Mouse (Mus musculus) kidney, postnatal 36 days (tissue): Measurements from ENCODE around the gene 1190005I06Rik.

Experiments
- DNase-seq, 2 experiments: peaks; one replicate each; pipeline ENCODE4 v3.0.0; 2021 to 2022; ENCODE audit warnings: mixed read lengths in 2 of 2

The 1190005I06Rik gene

DNA sequence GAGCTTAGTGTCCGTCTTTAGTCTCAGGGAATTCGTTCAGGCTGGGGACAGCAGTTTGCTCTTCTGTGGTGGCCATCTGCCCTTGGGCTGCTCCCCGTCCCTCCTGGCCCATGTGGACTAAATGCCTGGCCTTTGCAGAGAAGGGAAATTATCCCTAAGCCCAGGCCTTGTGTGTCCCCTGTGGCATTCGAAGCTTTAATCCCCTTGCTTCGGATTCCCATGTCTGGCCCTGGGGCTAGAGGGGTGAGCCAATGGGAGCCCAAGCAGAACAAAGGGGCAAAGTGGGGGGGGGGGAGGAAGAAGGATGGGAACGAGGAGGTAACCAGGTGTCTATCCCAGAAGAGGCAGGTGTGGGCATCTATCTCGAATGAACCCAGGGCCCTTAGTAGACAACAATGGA, at the start of gene 1190005I06Rik:
Gene 1190005I06Rik (minus strand): TSS at position 101 of the 400 bp plus-strand sequence.
- DNase-seq, result no peak

DNA sequence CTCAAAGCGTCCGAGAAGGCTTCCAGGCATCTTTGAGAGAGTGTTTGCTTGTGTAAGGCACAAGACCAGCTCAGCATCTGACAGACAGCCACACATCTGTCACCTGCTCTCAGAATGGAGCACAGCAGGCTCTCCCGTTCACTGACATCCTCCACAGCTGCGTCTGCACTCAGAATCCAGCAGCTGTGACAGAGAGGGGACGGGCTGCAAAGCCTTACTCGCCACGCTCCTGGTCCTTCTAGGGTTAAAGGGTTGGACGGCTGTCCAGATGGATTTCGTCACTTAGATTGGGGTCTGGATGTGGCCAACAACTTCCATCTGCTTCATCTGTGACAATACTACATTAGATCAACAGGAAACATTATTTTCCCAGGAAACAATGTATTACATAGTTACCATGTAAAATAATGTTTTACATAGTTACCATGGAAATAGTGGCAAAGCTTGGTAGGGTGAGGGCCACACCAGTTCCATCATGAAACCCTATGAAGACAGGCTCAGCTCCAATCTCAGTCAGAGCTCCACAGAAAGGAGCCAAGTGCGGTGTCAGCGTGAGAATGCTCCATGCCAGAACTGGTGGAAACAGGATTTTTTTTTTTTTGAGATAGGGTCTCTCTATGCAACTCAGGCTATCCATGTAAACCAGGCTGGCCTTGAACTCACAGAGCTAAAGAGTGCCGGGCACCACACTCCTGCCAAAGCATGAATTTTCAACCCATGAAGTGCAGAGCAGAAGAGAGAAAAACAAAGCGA, 49.1 kb upstream of the 1190005I06Rik start:
- DNase-seq, result no peak

DNA sequence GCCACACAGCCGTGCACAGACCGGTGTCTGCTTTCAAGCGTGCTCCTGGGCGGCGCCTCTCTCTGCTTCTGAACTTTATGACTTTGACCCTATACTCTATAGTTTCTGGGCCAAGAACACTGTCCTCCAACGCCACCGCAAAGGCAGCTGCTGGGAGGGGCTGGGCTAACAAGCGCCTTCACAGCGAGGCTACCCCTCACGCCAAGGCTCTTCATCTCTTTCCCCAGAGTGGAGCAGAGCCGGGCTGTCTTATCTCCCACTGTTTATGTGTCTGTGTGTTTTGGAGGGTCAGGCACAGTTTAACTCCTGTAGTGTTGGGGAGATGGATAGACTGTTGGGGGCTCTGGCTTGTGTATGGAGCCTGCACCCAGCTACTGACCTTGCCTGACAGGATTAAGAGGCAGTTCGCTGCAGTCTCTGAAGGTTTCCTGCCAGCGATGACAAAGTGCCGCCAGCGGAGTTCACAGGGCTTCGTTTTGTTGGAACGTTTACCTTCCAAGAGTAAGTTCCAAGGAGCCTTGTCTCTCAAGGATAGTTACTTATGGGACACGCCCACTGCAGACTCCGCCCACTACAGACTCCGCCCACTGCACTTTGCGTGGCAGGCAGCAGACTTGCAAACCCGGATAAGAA, 46.5 kb upstream of the 1190005I06Rik start:
- peak; percentile 55 to 74 for DNase-seq

DNA sequence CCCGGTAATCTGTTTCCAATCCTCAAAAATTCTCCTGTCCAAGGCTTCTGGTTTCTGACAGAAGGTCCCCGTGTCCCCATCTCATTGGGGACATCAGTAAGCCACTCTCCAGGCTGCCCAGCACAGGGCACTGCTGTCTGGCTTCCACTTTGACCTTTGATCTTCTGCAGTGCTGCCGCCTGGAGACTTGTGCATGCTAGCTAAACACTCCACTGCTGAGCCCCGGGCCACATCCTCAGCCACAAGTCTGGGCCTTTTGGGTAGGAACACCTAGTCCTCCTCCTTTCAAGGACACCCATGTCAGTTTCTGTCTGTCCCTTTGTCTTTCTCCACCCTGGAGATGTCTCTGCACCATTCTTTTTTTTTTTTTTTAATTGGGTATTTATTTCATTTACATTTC, 45.5 kb upstream of the 1190005I06Rik start:
- peak in 1 of 2 experiments; percentile 29 for DNase-seq

DNA sequence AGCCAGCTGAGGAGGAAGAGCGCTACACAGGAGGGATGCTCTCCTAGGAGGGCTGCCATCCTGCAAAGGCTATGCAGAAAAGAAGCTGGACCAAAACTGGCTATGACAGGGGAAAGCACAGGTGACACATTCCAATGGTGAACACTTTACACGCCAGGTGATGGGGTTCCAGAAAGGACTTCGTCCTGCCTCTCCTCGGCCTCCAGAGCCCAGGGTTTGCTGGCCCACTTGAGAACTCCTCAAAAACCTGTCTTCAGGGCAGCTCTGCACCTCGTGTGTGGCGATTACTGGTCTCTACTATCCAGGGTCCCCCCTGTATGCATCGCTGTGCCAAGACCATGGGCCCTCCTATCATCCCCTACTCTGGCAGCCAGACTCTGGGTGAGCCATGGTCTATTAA, 41.1 kb upstream of the 1190005I06Rik start:
- no peak for DNase-seq

DNA sequence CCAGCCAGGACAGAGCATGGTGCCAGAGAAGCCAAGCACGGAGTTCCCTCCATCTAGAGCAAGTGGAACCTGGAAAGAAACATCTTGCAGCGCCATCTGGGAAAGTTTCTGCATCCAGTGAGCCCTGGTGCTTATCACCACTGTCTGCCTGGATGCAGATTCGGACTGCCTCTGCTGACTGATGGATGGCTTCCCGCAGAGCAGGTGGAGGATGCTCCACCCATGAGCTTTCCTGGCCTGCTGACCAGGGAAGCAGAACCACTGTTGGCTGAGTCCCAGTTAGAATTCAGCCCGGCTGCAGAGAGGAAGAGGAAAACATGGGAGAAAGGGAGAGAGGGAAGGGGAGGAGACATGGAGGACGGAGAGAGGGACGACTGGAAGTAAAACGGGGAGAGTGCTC, 40.4 kb upstream of the 1190005I06Rik start:
- DNase-seq, result peak; percentile 69 to 73

DNA sequence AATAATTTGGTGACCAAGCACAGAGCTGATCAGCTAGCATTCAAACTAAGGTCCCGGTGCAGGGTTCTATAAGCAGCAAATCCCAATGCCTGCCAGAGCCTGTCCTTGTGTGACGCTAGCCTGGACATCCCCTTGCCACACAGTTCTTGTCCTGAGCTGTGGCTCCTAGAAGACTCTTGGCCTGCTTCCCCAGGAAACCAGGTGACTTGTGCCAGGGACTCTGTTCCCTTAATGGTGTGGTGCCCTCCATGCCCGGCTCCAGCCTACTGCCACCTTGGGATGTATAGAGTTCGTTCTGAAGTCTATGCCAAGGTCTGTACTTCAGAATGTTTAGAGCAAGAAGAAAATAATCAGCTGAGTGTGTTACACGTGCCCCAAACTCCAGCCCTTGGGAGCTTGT, 39.1 kb upstream of the 1190005I06Rik start:
- DNase-seq, result no peak

GRCm38 (mm10) chr8:120686051-120686450, 38.6 kb upstream of the 1190005I06Rik start:
- DNase-seq, result no peak

DNA sequence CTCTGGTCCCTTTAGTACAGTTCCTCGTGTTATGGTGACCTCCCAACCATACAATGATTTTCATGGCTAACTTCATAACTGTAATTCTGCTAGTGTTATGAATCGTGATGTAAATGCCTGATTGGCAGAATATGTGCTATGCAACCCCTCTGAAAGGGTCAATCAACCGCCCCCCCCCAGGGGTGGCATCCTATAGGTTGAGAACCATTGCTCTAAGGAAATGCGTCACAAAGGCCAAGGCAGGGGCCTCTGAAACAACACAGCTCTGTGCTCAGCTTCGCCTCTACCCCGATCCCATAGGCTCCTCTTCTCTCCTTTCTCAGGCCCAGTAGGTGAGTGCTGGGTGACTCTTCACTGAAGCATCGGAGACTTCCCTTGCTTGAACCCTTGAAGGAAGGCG, 38.2 kb upstream of the 1190005I06Rik start:
- no peak for DNase-seq

GRCm38 (mm10) chr8:120685097-120685496, 37.7 kb upstream of the 1190005I06Rik start:
- DNase-seq, result no peak

DNA sequence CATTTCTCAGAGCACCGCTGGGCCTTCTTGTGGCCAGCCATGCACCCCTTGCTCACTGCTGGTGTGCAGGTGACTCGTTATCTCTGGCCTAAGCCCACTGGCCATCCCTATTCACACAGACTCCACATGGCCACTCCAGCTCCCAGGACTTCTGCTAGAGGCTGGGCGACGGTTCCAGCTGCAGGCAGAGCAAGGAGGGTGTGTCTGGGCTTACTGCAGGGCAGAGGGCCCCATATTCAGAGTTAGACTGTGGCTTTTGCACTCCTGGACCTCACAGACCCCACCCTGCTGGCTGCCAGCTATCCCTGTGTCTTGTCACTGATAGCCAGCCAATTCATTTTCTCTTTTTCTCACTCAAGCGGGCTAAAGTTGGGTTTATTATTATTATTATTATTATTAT, 36.6 kb upstream of the 1190005I06Rik start:
- DNase-seq, result no peak

GRCm38 (mm10) chr8:120683602-120684001, 36.2 kb upstream of the 1190005I06Rik start:
- DNase-seq, result peak; percentile 79 to 92

- no peak for DNase-seq
Observed at GRCm38 (mm10) chr8:120681113-120681512, 33.7 kb upstream of the 1190005I06Rik start.

- peak in 1 of 2 experiments; percentile 82 for DNase-seq
Observed at GRCm38 (mm10) chr8:120680405-120680804, 33.0 kb upstream of the 1190005I06Rik start.

DNA sequence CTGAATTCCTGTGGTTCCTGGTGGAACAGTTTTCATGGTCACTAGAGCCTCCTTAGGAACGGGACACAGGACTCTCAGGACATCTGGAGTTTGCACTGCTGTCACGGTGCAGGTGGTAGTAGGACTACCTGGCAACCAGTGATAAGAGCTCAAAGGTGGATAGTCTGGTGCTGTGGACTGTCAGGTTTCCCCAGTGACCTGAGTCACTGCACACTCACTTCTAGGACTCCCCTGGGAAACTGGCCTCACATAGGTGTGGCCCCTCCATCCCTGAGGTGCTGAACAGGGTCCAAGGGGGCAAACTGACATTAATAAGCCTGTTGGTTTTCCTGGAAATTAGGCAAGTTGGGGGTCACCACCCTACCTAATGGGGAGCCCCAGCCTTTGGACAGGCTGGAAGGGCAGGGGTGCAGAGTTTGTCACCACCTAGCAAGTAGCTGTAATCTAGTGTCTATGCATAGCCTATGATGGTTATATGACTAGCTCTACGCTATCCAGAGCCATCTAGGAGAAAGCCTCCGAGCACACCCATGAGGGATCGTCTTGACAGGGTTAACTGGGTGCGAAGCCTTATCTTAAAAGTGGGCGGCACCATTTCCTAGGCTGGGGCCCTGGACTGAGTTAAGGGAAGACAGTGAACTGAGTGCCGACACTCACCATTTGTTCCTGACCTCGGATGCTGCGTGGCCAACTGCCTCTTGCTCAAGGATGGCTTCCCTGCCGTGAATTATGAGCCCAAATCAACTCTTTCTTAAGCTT, 32.4 kb upstream of the 1190005I06Rik start:
- DNase-seq, result no peak

GRCm38 (mm10) chr8:120678447-120678846, 31.0 kb upstream of the 1190005I06Rik start:
- peak; percentile 81 to 93 for DNase-seq

GRCm38 (mm10) chr8:120675718-120676117, 28.3 kb upstream of the 1190005I06Rik start:
- DNase-seq, result peak in 1 of 2 experiments; percentile 26

GRCm38 (mm10) chr8:120673298-120673697, 25.9 kb upstream of the 1190005I06Rik start:
- no peak for DNase-seq

- DNase-seq, result no peak
Observed at GRCm38 (mm10) chr8:120672626-120673229, 25.3 kb upstream of the 1190005I06Rik start.

DNA sequence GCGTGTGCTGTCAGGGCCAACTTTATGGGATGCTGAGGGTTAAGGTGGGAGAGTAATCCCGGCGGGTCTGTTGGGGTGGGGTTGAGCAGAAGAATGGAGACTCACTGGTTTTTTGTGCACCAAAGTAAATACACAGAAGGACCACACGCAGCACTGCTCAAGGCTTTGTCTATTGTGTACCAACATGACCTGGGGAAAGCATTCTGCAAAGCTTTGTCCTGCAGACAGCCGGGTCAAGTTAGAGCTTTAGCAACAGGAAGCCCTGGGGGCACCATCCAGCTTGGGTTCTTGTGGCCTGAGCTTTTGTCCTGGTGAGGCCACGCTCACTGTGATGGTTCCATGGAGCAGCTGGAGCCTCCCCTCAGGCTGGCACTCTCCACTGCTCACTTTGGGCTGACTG, 24.3 kb upstream of the 1190005I06Rik start:
- DNase-seq, result no peak

DNA sequence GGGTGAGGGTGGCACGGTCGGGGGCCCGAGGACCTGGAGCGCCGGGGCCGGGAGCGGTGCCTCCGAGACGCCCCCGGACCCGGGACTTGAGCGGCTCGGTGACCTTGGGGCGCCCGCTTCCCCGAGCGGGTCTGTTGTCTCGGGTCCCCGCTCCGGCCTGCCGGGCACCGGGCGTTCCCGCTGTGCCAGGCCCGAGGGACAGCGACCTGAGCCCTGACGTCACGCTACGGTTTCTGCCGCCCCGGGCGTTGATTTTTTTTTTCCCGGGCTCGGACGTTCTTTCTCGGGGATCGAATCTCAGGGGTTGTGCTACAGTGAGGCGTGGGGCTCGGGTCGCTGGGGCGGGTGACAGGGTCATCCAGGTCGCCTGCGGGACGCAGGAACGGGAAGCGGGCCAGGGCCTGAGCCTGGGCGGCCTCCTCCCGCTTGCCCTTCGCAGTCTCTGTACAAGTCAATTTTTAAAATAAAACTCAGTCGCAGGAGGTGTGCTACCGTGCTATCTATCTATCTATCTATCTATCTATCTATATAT, 21.0 kb upstream of the 1190005I06Rik start, which contains the start of gene Emc8:
Gene Emc8 (minus strand): TSS at position 200 of the 532 bp plus-strand sequence.
- DNase-seq, result peak in 1 of 2 experiments; percentile 58

DNA sequence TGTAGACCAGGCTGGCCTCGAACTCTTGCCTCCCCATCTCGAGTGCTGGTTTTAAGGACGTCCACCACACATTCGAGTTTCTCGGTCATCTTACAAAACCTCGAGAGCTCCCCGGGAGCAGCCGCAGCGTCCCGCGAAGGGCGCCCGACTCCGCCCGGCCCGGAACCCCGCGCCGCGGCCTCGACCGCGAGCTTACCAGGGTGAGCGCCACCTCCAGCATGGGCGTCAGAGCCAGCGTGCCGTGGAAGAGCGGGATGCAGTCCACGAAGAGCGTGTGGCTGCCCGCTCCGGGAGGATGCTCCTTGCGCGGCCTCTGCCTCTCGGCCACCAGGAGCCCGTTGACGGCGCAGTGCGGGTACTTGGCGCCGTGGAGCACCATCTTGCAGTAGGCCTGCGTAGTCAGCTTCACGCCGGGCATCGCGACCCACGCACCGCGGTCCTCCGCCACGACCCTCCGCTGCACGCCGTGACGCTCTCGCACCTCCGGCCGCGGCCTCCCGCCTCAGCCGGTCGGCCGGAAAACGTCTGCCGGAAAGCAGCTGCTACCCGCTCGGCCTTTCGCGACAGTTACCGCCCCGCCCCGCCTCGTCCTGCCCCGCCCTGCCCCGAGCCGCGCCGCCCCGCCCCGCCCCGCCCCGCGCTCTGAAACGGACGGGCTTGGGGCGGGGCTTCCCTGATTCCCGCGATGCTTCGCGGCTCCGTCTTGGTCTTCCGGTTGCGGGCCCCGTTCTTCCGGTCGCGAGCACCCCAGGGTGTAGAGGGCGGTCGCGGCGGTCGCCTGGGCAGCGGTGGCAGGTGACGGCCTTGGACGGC, 20.3 kb upstream of the 1190005I06Rik start, which contains the start of the genes Gm27021 and Cox4i1:
Gene Gm27021 (minus strand): TSS at position 519 of the 813 bp plus-strand sequence.
Gene Cox4i1 (plus strand): TSS at position 662 of the 813 bp plus-strand sequence.
- peak; percentile 95 to 98 for DNase-seq
